Mouse (Mus musculus): ENCODE results near the gene Lancl3. TPM values are rescaled to one million over a fixed set of nuclear protein-coding genes. Genes with fewer than 3 reads are reported as not detected.

Gene Lancl3
- 1 to 10 TPM in 5 of 26 experiments, under 1 TPM in 13, not detected in 8; 0.13 to 4.5 (median 0.54) TPM for total RNA-seq (2018; cell fraction: chromatin; rRNA removed)
- total RNA-seq (2018; cell fraction: cytosol; rRNA removed): under 1 TPM in 18 of 26 experiments, not detected in 8; 0.04 to 0.80 (median 0.26) TPM
- total RNA-seq (2018; cell fraction: nucleus; rRNA removed): 1 to 10 TPM in 4 of 26 experiments, under 1 TPM in 13, not detected in 9; 0.11 to 1.8 (median 0.33) TPM
- 0.21 TPM in 1 of 3 replicates, not detected in the others for polyA plus RNA-seq (2018)

DNA sequence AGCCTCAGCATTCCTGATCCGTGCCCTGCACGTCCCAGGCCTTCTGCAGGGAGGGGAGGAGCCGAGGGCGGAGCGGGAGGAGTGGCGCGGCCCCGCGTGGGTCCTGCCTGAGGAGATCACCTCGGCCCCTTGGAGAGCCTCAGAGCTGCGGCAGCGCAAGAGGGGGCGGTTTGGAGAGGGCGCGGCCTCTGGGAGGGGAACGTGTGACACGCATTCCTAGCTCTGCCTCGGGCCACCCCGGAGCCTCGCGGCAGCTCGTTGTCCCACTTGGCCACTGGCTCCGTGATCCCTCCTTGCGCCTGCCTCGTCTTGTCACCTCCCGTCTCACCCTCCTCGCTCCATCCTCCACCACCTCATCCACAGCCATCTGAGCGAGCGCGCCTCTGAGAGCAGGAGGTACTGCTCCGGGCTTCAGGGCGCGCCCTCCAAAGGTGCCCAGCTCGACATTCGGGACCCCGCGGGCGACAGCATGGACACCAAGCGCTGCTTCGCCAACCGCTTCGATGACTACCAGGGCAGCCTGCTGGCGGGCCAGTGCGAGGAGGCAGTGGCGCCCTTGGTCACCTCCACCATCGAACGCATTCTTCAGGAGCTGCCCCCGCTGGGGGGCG, at the start of gene Lancl3:
Lancl3 (plus strand) TSS at position 142 of the 611 bp plus-strand sequence.
- 14% methylated on average over 46 of the region's 49 CpGs for WGBS (ENCODE audit: missing documents)
- Histone ChIP-seq H3K27ac (no peak within 1 kb of the TSS), H3K79me2 (ENCODE audit: inconsistent target) (no peaks in the 10 kb centered on the region), H3K4me3 (ENCODE audit: inconsistent target) (no peak within 1 kb of the TSS), H3K36me3 (ENCODE audit: inconsistent target) (no peaks in the 10 kb centered on the region)

DNA sequence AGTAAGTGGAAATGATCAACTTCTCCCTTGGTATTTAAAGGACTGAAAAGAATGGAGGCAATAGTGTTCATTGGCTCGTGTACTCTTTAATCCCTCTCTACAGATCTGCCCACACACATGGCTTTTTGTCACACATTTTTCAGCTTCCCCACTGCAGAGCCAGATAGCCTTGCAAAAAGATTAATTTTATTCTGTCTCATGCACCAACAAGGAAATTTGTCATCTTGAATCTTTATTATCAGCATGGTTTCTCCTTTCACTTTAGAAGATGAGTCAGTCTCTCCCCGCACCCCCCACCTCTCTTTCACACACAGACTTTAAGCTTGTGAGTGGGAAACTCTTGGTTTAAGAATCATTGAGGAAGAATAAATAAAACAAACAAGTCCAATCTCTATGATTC, 20.7 kb upstream of the Lancl3 start:
- WGBS (ENCODE audit: missing documents): 83% methylated on average over 2 of the region's 2 CpGs
- no peak overlapping the region for H3K4me3 ChIP-seq (ENCODE audit: inconsistent target)

DNA sequence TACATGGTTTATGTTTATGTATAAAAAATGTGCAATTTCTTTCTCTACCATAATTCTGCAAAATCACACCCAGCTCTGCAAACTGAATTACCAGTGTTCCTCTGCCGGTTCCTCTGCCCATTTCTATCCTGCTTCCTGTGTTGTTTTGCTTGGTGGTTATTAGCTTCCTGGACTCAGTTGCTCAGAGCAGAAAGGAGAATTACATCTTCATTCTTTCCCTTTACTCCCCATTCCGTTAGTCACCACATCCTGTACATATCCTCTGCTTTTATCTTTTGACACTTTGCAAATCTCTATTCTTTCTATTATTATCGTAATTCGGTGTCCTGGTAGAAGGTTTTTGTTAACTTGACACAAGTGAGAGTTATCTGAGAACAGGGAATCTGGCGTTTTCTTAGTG, 18.1 kb upstream of the Lancl3 start:
- Histone ChIP-seq H3K4me3 (ENCODE audit: inconsistent target) (no peak overlapping the region), H3K27ac (no peak overlapping the region), H3K79me2 (ENCODE audit: inconsistent target) (no peaks in the 10 kb centered on the region), H3K36me3 (ENCODE audit: inconsistent target) (no peaks in the 10 kb centered on the region)
- WGBS (ENCODE audit: missing documents): 36% methylated on average over 5 of the region's 5 CpGs

More for the DNA sequence above, 20.7 kb upstream of the Lancl3 start:
- Histone ChIP-seq H3K27ac (no peak overlapping the region), H3K79me2 (ENCODE audit: inconsistent target) (no peaks in the 10 kb centered on the region), H3K36me3 (ENCODE audit: inconsistent target) (no peaks in the 10 kb centered on the region)

DNA sequence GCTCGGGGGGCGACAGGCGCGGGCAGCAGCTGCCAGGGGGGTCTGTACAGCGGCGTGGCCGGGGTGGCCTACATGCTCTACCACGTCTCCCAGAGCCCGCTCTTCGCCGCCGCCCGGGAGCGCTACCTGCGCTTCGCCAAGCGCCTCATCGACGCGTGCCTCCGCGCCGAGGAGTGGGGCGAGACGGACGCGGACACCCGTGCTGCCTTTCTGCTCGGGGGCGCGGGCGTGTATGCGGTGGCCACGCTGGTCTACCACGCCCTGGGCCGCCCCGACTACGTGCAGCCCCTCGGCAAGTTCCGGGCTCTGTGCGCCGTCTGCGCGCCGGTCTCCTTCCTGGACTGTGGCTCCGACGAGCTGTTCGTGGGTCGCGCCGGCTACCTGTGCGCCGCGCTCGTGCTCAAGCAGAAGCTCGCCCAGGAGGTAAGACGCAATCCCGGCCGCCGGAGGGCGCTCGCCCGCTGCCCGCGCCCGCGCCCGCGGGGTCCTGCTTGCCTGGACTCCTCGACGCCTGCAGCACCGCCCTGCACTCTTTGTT, 747 bp downstream of the Lancl3 start:
- Histone ChIP-seq H3K27ac (no peak overlapping the region), H3K36me3 (ENCODE audit: inconsistent target) (no peaks in the 10 kb centered on the region), H3K79me2 (ENCODE audit: inconsistent target) (no peaks in the 10 kb centered on the region), H3K4me3 (ENCODE audit: inconsistent target) (no peak overlapping the region)
- 12% methylated on average over 55 of the region's 72 CpGs for WGBS (ENCODE audit: missing documents)

DNA sequence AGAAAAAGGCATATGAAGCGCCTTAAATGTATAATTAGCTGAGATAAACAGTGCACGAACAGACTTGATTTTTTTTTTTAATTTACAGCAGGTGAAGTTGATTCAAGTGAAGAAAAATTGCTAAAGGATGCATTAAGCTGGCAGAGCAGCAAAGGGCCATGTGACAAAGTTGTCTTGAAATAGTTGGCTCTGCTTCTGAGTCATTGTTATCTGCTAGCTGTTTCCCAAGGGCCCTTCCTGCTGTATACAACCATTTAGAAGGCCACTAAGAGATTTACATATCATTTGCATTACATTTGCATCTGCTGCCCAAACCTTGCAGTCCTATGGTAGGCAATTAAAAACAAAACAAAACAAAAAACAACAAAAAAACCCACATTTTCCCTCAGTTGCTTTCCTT, 2.3 kb downstream of the Lancl3 start:
- Histone ChIP-seq H3K27ac (no peak overlapping the region), H3K4me3 (ENCODE audit: inconsistent target) (no peak overlapping the region), H3K36me3 (ENCODE audit: inconsistent target) (no peaks in the 10 kb centered on the region), H3K79me2 (ENCODE audit: inconsistent target) (no peaks in the 10 kb centered on the region)
- WGBS (ENCODE audit: missing documents): 73% methylated on average over 2 of the region's 2 CpGs

DNA sequence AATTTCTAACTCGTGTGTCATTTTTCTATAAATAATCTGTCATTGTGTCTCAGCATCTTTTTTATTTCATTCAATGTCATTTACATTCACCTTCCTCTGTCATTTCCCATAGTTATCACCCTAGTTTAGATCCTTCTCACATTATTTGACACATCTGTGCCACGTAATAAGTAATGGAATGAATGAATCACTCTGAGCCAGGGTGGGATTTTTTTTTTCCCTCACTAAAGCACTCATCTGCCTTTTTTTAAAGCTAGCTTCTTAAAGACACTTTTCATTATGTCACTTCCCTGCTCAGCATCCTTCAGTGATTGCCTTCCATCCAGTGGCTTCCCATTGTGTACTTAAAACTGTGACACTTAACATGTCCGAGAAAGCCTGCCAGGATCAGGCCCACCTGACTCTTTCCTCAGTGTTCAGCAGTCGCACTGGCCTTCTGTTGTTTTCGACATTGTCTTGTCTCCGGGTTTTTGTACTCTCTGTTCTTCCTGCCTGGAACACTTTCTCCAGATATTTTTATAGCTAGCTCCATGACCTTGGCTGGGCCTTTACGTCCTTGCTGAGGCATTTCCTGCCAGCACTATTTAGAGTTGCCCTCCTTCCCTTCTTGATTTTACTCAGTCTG, 3.2 kb downstream of the Lancl3 start:
- no peaks in the 10 kb centered on the region for H3K36me3 ChIP-seq (ENCODE audit: inconsistent target)
- no peak overlapping the region for H3K27ac ChIP-seq
- no peaks in the 10 kb centered on the region for H3K79me2 ChIP-seq (ENCODE audit: inconsistent target)
- WGBS (ENCODE audit: missing documents): 81% methylated on average over 6 of the region's 7 CpGs
- no peak overlapping the region for H3K4me3 ChIP-seq (ENCODE audit: inconsistent target)

DNA sequence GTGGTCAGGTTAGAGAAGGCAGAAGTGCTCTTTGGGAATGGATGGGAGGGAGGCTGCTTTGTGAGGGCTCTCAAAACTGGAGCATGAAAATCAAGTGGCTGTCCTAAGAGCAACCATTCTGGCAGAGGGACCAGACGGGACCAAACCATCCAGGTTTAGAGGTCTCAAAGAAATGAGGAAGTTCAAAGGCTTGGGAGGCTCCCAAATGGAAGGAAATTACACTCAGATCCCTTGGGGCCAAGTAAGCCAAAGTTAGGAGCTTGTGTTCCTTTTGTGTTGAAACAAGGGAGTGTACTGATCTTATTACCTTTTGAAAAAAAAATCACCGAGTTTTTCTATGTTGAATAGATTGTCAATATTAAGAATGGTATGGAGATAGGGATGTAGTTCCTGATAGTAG, 5.4 kb downstream of the Lancl3 start:
- H3K79me2 ChIP-seq (ENCODE audit: inconsistent target): no peaks in the 10 kb centered on the region
- no peak overlapping the region for H3K27ac ChIP-seq
- H3K36me3 ChIP-seq (ENCODE audit: inconsistent target): no peaks in the 10 kb centered on the region
- no peak overlapping the region for H3K4me3 ChIP-seq (ENCODE audit: inconsistent target)
- 82% methylated on average over 2 of the region's 2 CpGs for WGBS (ENCODE audit: missing documents)

DNA sequence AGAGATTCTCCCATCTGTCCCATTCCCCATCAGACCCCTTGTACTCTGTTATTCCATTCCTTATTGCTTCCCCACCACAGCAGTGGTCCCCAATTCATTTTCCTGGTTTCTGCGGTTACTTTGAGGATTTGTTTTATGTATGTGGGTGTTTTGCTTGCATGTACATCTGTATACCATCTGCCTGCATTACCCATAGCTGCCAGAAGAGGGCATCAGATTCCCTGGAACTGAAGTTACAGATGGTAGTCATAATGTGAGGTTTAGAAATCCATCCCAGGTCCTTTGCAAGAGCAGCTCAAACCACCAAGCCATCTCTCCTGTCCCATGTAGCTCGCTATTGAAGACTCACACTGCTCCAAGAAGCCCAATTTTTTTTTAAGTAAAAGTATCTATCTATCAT, 16.5 kb downstream of the Lancl3 start:
- H3K4me3 ChIP-seq (ENCODE audit: inconsistent target): no peak overlapping the region
- WGBS (ENCODE audit: missing documents): 100% methylated on average over 2 of the region's 2 CpGs
- no peaks in the 10 kb centered on the region for H3K36me3 ChIP-seq (ENCODE audit: inconsistent target)
- H3K79me2 ChIP-seq (ENCODE audit: inconsistent target): no peaks in the 10 kb centered on the region
- H3K27ac ChIP-seq: no peak overlapping the region

DNA sequence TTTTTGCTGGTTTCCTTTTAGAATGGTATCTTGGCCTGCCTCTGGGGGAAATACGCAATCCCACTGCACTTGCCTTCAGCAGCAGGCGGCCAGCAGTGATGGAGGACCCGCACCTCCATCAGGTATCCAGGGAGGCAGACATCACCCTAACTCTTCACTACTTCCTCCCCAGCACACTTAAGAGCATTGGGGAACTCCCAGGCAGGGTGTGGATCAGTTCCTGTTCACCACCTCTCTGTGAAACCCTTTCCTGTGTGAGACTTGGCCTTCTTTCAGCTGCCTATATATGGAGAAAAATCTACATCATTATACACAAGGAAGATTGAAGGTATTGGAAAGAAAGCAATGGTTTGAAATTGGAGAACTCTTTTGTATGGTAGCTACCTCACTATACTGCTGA, 19.9 kb downstream of the Lancl3 start:
- WGBS (ENCODE audit: missing documents): 66% methylated on average over 3 of the region's 3 CpGs
- Histone ChIP-seq H3K36me3 (ENCODE audit: inconsistent target) (no peaks in the 10 kb centered on the region), H3K4me3 (ENCODE audit: inconsistent target) (no peak overlapping the region), H3K79me2 (ENCODE audit: inconsistent target) (no peaks in the 10 kb centered on the region), H3K27ac (no peak overlapping the region)

DNA sequence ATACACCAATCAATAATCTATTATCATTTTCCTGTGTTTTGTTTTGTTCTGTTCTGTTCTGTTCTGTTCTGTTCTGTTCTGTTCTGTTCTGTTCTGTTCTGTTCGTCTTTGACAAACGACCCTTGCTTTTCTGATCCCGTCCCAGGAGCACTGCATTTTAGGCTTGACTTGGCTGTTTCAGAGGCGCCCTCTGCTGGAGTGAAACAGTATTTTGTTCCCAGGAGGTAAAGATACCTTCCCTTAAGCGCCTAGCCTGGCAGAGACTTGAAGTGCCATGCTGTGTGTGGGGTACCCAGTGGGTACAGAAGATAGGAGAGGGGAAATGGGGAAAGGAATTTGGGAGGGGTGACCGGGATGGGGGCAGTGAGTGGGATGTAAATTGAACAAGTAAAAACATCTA, 21.5 kb downstream of the Lancl3 start:
- no peaks in the 10 kb centered on the region for H3K36me3 ChIP-seq (ENCODE audit: inconsistent target)
- no peaks in the 10 kb centered on the region for H3K79me2 ChIP-seq (ENCODE audit: inconsistent target)
- no peak overlapping the region for H3K27ac ChIP-seq
- no peak overlapping the region for H3K4me3 ChIP-seq (ENCODE audit: inconsistent target)
- WGBS (ENCODE audit: missing documents): 66% methylated on average over 6 of the region's 6 CpGs

DNA sequence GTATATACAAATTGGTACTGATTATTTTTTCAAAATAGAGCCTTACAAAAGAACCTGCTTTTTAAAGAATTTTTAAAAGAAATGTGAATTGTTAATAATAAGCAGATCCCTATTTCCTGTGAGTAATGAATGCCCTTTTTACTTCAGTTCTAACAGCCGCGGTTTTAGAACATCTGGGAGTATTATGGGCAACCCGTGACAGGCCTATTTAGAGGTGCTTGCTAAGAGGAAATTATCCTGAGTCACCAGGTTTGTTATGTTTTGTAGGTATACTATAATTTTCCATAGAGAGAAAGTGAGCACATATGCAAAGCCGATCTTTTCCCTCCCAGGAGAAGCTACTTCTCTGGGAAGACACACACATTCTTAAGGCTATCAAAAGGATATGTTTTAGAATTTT, 22.0 kb downstream of the Lancl3 start:
- 48% methylated on average over 4 of the region's 4 CpGs for WGBS (ENCODE audit: missing documents)
- Histone ChIP-seq H3K36me3 (ENCODE audit: inconsistent target) (no peaks in the 10 kb centered on the region), H3K4me3 (ENCODE audit: inconsistent target) (no peak overlapping the region), H3K27ac (no peak overlapping the region), H3K79me2 (ENCODE audit: inconsistent target) (no peaks in the 10 kb centered on the region)

DNA sequence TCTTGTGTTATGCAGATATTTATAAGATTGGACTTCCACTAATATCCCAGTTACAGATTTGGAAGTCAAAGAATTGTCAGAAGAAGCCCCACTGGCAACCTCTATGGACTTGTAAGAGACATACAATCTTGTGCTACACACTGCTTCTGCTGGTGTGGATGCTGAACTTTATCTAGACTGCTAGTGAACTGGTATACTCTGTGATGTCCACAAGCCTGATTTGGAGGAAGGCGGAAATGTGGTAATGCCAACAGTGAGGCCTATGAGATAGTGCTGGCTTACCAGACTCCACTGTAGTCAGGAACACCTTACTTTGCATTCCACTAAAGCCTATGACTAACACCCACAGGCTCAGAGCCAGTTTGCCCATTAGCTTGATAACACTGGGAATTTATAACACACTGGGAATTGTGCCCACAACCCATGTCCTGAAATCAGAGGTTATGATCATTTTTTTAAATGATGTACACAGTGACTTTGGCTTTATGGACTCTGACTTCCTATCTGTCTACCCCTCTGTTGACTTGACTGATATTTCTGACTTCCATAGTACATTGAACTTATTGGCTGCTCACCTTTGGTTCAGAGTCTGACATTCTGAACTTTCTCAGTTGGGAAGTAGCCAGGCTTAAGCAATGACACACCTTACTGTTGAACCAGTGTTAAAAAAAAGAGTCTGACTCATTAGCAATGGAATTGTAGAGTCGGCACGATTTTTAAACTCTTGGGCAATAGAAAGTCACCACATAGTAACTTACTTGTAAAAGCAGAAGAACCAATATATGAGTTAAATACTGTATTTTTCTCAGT, 22.9 kb downstream of the Lancl3 start:
- no peaks in the 10 kb centered on the region for H3K36me3 ChIP-seq (ENCODE audit: inconsistent target)
- H3K79me2 ChIP-seq (ENCODE audit: inconsistent target): no peaks in the 10 kb centered on the region
- no peak overlapping the region for H3K4me3 ChIP-seq (ENCODE audit: inconsistent target)
- 77% methylated on average over 3 of the region's 3 CpGs for WGBS (ENCODE audit: missing documents)
- no peak overlapping the region for H3K27ac ChIP-seq

DNA sequence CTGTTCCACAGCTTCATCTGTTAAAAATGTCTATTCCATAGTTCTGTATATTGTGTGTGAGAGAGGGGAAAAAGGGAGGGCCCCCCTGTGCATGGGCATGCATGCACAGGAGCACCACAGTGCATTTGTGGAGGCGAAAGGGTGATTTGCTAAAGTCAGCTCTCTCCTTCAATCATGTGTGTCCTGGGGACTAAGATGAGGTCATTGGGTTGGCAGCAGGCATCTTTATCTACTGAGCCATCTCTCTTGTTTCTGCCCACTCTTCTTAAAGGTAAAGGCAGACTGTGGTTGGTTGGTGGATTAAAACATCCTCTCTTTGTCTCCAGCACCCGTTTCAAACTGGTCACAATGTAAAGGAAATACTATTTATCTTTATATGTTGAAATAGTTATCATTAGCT, 27.4 kb downstream of the Lancl3 start:
- H3K36me3 ChIP-seq (ENCODE audit: inconsistent target): no peaks in the 10 kb centered on the region
- no peaks in the 10 kb centered on the region for H3K79me2 ChIP-seq (ENCODE audit: inconsistent target)
- WGBS (ENCODE audit: missing documents): 83% methylated on average over 2 of the region's 2 CpGs
- H3K27ac ChIP-seq: no peak overlapping the region
- H3K4me3 ChIP-seq (ENCODE audit: inconsistent target): no peak overlapping the region

DNA sequence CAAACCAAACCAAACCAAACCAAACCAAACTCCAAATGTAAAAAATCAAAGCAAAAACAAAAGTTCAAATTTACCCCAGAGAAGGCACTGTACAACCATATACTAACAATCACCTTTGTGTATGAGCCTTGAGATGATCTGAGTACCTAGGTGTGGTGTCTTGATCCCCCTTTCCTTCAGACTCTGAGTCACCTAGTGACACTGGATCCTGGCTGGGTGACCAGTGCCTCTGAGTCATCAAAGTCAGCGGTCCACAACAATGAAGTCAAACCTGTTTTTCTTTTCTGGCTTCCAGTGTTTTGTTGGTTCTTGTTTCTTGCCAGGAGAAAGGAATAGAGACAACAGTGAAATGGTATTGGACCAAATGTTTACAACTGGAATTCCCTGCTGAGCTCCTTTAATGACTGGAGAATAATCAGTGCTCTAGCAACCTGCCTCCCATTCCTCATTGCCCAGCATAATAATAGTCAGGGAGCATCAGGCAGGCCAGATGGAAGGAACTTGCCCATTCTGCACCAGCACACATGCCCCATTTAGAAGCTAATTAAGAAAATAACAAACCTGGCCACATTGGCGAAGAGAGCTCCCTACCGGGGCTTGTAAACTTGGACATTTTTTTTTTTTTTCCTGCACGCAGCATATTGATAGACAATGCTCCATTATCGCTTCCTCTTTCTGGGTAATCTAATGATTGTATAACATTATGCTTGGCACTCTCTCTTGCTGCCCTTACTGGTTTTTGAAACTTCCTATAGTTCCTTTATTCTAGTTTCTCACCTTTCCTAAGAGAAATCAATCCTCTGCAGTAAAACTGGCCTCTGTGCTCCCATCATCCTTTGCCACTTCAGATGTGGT, 41.3 kb downstream of the Lancl3 start:
- Histone ChIP-seq H3K36me3 (ENCODE audit: inconsistent target) (no peaks in the 10 kb centered on the region), H3K79me2 (ENCODE audit: inconsistent target) (no peaks in the 10 kb centered on the region), H3K27ac (no peak overlapping the region), H3K4me3 (ENCODE audit: inconsistent target) (no peak overlapping the region)
- 66% methylated on average over 5 of the region's 5 CpGs for WGBS (ENCODE audit: missing documents)

Data from macrophage (primary cell).